Mouse (Mus musculus) left cerebral cortex, postnatal 14 days (tissue): ENCODE measurements at regions not wholly inside any gene's neighbourhood (a gene's known extent, or its start where the extent isn't known, plus 50 kb on each side); places are given as distances from the start of the nearest gene placed in this dataset.

Experiments
- DNase-seq, 2 experiments: peaks; one replicate each; pipeline ENCODE4 v3.0.0; 2021 to 2022; ENCODE audit warnings: low spot score in 2 of 2, mixed read lengths in 1 of 2
- intact Hi-C: fragments of 180-260 bp; cut with DNase I; formaldehyde crosslinking; loops from one replicate; pipeline ENCODE4 v1.15.1; 2025

DNA sequence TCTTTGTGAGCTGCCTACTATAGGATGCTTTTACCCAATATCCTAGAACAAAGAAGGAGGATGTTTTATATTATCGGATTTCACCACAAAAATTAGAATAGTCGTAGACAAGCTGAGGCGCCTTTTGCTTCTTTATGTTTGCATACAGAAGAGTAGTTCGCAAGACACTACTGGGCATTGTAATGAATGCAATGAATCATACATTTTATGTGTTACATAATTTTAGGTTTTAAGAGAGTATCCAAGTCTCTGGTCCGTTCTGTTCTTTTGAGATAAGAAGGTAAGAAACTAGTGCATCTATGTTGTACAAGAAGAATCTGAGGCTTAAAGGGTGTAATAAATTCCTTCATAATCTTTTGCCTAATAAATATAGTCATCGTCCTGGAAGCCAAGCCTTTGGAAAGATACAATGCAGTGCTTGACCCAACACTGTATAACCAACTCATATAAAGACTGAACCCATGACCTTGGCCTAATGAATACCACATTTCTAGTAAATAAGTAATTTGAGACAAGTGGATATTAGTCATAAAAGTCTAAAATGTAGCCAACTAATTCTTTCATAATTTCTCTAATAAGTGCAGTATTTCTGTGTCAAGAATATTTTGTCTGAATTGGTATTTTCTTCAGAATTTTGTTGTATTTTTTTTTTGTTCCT lies 108.5 kb upstream of the Kitl start:
- no peak for DNase-seq
- intact Hi-C loops, result no loop called here

DNA sequence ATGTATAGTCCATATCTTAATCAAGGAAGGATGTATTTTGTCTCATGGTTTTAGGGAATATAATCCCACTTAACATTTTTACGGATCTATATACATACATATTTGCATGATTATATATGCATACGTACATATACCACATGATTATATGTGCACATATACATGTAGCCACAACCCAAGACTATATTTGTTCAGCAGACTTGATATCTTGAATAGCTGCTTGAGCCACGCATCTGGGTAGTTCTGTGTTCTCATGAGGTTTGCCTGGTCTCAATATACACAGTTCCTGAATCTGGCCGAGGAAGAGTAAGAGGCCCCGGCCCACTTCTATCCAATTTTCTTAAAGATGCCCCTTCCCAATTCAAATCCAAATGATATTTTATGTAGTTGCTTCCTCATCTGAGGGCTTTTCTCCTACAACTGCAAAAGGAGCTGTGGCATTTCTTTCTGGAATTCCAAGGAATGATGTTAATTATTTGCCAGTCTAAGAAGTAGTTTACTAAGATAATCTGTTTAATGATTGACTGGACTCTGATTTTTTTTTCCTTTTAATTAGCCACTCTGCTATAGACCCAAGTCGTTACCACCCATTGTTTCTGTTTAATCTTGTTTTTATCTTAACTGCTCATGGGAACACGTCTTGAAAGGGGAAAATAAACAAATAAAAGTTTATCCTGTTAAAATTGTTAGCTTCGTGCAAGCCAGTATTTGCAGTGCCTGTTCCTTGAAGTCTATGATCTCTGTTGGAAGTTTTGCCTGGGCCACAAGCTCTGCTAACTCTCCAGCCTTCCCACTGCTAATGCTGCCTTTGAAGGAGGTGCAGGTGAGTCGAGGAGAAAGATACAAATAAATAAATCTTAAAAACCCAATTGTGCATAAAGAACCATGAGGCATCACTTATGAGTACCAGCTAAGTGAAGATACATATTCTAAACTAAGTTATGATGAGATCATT lies 112.9 kb upstream of the Kitl start:
- no peak for DNase-seq
- intact Hi-C loops, result no loop called here

DNA sequence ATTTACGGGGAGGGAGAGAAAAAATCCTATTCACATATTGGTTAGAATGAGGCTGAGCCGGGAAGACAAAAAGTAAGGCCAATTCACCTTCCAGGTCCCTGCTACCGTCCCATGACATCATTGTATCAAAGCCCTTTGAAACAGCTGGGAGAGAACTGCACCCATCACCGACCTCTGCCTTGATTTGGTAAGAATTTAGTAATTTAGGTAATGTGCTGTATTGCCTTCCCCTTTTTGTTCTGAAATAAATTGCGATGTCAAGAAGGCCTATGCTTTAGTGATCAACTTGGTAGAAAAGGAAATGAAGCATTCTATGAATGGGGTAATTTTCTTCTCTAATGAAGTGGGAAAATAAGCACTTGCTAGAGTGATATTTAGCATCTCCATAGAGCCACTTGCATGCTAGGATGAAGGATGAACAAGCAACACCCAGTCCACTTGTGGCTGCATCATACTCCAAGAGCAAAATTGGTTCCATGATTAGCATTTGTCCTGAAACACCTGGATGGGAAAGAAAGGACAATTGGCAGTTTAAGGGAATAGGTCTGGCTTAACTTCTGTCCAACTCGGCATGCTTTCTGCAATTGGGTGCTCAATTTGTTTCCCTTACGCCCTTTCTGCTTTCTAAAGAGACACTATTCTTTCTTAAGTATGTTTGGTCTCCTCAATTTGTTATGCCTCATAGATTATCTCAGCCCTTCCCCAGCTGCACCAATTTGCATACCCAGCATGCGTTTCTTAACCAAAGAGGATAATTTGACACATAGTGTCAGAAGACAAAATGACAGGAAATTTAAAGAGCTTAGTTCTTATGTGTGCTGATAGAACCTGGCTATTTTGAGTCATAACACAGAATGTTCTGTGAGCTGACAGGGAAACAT lies 114.2 kb upstream of the Kitl start:
- intact Hi-C loops, result no loop called here
- DNase-seq, result no peak

DNA sequence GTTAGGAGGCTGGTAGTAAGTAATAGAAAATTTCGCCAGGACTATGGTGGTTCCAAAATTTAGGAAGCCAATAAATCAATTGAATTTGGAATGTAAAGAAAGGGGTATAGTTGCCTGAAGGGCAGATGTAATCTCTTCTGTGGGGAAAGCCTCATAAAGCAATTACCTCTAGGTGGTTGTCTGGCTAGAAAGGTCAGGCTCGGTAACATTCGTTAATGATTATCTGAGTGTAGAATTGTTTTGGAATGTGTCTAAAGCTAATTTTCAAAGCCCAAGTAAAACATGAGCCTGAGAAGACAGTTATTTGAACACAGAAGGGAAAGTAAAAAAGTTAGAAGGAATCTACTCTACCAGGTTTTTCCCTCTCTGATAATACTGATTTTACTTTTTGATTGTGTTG lies 121.4 kb upstream of the Kitl start:
- DNase-seq, result no peak
- intact Hi-C loops, result no loop called here

DNA sequence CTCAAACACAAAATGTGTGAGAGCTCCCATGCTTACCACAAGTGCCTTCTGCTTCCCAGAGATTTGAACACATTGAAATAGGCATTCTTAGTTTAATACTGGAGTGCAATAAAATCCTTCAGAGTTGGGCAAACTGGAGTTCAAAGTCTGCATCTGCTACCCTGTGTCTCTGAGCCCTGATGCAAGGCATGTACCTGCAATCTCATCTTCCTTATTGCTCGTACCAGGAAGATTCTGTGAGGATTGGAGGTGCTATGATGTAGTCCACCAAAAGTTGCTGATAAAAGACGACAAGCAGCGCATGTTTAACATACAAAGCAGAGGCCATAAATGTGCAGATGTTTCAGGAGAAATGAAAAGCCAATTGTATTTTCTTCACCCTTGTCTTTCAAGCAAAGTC lies 123.5 kb upstream of the Kitl start:
- intact Hi-C loops, result no loop called here

DNA sequence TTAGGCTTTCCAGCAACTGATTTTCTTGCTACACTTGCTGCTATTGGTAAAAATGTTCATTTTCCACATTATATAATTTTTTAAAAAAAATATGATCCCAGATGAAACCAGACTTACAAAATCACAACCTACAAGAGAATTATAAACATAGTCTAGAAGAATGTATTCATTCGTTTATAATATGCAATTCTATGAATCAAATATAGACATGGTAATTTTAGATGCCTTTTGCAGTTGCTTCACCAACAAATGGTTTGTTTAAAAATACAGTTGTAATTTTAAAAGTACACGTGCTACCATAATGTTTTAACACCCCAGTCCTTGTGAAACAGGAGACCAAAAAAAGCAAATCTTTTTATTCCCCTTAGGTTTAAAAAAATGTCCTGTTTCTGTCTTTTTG lies 122.4 kb upstream of the Csl start:
- DNase-seq, result no peak
- intact Hi-C loops, result no loop called here

More for the DNA sequence above, 123.5 kb upstream of the Kitl start:
- DNase-seq, result no peak

DNA sequence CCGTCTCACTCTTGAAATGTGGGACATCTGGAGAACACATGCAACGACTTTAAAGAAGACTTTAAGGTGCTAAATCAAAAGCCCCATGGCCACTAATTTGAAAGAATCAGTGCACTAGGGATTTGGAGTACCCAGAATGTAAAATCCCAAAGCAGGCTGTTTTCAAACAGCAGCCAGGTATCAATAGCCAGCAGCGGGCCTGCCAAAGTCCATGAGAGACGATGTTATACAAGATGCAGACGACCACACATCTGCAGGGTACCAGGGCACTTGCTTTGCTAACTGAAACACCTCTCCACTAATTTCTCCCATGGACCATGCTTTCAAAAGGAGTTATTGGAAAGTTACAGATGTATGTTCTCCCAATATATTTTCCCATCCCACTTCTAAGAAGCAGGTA lies 119.9 kb upstream of the Csl start:
- DNase-seq, result no peak
- intact Hi-C loops, result no loop called here

DNA sequence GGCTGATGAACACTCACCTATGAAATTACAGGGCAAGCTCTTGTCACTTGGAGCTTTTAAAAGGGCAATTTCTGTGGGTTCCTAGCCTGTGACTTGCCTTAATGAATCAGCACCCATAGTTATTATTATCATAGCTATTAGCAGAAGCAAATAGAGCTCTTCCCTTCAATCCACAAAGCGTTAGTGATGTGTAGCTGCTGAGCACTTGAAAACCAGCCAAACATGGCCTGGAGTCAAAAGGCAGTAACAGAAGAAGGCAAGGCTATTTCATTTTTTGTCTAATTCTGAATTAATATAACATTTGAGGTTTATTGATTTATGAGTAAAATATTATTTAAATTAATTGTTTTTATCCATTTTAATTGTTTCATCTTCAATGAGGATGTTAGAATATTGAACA lies 105.3 kb upstream of the Csl start:
- no peak for DNase-seq
- intact Hi-C loops, result no loop called here

DNA sequence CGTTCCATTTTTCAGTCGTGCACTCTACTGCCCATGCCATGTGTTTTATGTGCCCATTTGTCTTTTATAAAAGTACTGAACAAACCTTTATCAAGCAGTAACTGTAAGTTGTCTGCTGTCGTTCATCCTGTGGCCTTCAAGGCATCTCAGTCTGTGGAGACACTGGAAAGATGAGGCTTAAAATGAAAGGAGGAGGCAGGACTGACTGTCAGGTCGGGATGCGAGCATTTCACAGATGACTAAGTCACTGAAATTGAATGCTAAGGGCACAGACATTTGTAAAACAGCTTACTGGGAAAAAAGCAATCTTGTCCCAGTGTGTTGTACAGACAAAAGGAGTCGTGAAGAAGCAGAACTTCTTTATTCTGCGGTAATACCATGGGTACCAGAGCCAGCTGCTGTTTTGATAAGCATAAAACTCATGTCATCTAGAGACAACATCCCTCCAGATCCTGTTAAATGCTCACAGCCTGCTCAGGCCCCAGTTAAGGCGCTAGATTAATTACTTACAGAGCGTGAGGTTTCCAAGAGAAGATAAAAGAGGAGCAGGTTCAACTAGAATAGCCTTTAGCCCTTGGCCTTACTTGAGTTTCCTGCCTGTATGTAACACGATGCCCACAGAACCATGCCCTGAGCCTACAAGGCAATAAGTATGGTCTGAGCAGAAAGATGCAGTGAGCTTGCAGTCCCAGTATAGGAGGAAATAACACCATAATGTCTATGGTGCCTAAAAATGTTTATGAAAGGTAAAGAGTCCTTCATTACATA lies 101.0 kb upstream of the Csl start:
- intact Hi-C loops, result no loop called here
- no peak for DNase-seq

DNA sequence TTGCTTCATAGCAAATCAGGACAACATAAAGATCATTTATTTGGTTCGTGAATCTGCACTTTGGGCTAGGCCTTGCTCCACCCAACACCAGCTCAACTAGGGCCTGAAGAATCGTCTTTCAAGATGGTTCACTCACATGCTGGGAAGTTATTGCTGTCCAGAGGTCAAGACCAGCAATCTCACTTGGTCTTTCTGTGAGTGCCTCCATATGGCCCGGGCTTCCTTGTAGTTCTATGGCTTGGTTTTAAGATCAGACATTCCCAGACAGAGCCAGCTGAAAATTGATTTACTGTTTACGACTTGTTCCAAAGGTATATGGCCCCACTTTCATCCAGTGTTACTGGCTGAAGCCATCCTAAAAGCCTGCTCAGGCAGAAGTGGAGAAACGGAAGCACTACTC lies 84.7 kb upstream of the Csl start:
- intact Hi-C loops, result no loop called here
- no peak for DNase-seq

DNA sequence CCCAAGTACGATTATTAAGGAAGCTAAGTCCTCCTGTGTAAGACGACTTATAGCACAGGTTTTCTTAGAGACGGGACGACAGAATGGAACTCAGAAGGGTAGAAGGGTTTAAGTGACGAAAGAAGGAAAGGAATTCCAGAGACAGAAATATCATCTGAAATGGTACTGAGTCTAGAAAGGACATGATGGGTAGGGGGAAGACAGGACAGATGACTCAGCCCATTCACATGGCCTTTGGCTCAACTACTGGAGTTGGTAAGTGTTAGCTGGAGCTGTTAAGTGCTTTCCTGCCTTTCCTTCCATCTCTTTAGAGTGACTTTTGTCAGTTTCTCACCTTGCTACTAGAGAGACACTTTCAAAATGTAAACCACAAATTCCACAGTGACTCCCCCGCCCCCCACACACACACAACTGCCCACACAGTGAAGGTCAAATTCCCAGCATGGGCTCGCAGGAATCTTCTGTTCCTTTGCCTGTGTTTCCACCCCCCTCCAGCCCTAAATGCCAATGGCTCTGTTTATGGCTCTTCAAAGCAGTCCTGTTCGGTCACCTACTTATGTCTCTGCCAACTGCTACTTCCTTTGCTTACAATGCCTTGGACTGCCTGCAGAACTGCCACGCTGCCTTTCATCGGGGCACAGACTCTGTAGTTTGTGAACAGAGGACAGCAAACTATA lies 81.8 kb upstream of the Csl start:
- no peak for DNase-seq
- intact Hi-C loops, result no loop called here

DNA sequence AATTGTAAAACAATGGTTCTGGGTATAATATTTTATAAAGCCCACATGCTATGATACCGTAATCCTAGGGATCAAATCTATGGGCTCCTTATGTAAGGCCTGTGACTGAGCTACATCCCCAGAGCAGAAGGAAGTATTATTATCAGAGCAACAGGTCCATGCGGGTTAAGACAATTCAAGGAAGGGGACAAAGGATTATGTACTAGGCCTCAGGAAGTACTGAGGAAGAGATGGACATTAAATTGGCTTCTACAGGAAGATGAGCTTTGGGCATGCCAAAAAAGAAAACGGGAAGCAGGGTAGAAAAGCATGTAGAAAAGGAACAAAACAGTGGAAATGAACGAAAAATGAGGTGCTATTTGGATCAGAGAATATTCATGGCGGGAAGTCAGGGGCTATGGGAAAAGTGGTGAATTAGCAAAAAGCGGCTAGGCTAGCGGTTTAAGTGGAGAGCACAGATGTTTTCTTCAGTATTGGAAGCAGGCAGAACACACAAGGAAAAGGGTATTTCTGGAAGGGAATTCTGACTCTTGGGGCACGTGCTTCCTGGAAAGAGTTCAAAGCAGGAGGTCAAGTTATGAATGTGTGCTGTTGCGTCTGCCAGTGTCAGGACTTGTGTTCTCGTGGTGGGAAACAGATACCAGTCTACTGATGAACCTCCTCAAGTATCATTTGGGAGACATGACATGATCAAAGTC lies 80.9 kb upstream of the Csl start:
- intact Hi-C loops, result no loop called here

DNA sequence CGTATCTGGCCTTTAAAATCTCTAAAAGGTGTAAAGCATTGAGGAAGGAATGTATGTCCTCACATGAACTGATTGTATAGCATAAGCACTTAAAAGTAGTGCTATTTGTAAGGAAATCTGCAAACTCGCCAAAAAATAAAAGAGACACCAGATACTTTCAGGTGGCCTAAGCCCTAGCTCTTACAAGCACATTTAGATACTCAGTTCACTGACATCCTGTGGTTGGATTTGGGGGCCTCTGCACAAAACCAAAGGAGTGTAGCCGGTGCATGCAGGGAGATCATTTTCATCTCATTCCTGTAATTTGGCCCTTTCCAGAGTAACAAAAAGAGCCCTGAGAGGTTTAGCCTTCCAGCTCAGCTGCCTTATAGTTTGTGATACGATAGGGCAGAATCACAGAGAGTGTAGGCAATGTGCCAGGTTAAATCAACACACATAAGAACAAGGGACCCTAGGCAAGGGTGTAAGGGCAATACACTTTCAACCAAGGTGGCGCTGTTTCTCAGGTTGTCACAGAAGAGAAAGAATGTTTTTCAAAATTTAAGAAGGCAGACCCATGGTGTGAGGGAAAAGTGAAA lies 77.5 kb upstream of the Csl start:
- intact Hi-C loops, result no loop called here
- DNase-seq, result no peak

More for the DNA sequence above, 80.9 kb upstream of the Csl start:
- DNase-seq, result no peak

DNA sequence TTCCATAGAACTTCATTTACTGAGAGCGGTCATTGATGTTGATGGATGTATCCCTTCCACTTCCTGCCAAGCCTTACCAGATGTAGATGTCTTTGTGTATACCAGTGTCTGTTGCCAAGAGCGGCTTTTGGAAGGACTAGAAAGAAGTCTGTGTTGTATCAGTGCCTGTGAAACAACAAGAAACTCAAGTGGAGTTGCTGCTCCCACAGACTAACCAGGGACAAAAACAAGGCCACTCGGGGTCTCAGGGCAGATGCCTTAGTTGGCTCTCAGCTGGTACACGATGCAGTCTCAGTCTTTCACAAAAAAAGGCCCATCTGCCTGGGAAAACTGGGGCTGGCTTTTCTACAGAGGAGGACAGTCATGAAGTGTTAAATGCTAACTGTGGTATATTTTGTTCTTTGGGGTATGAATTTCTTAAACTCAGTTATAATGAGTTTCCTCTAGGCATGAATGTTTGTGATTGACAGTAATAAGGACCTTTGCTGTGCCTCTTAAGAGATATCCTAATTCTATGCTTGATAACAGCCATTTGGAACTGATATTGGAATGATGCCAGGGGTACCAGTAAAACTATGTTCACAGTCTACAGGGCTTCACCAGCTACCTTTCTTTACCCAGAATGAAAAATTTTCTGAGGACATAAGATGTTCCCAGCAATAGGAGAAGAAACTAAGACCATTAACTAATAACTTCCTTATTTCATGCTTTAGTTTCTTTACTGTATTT lies 75.6 kb upstream of the Csl start:
- DNase-seq, result peak in 1 of 2 experiments; percentile 7

DNA sequence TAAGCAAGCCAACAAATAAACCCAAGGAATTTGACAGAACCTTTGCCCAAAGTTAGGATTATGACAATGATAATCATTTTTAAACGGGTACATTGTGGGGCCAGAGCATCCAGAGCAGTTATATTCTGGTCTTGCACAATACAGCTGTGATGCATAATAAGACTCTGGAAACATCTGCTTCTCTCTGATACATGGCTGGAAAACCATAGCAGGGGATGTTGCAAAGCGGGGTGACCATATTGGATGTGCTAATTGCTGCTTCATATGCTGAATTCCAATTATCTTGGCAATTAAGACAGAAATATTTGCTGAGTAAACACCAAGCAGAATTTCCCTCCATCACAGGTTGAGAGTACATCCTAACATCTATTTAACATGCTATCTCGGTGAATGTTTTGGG lies 70.5 kb upstream of the Csl start:
- intact Hi-C loops, result no loop called here
- DNase-seq, result no peak

More for the DNA sequence above, 75.6 kb upstream of the Csl start:
- intact Hi-C loops, result no loop called here

DNA sequence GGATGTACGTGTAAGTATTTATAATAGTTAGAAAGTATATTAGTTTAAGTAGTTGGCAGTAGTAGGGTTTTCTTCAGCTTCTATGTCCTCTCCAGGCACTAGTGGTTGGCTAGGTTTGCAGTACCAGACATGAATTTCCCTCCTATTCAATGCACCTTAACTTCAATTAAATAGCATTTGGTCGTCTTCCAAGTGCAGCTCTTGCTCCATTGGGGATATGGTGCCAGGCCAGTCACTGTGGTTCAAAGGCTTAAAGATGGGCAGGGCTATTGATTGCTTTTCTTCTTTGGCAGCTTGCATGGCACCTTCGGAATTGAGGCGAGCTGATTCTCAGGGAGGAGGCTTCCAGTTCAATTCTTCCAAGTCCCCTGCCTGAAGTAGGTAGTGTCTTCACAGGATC lies 68.0 kb upstream of the Csl start:
- DNase-seq, result no peak
- intact Hi-C loops, result no loop called here

DNA sequence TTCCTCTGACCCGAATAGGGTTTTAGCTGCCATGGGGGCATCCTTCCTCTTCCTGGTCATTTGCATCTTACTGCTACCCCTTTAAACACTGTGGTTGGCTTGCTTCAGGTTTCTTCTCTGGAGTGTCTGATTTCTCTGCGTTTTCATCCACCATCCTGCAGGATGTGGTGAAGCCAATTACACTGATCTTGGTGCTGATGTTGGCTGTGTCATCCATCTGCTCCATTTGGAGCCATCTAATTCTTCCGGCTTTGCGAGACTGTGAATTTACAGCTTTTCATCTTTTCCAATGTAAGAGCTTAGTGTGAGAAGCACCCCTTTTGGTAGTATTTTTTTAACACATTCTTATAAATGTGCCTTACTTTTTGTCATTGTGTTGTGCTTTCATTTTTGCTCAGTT lies 66.4 kb upstream of the Csl start:
- intact Hi-C loops, result no loop called here
- peak in 1 of 2 experiments; percentile 16 for DNase-seq
